Mouse (Mus musculus) CH12.LX (cell line): ENCODE data around the gene Olfr1197. TPM values are rescaled to one million over a fixed set of nuclear protein-coding genes. Genes with fewer than 3 reads are reported as not detected.

Experiments
- DNase-seq: peaks from one replicate; pipeline ENCODE4 v3.0.0-alpha.2; 2013; ENCODE audit errors: extremely low read depth
- H3K27ac ChIP-seq: 2 replicates; pipeline ENCODE4 v1.5.1; 2012; ENCODE audit warnings: low read depth, mild to moderate bottlenecking, control low read depth, moderate library complexity; ENCODE audit not compliant: insufficient read depth
- H3K27me3 ChIP-seq: replicated peaks from 2 replicates; pipeline ENCODE3; 2012; ENCODE audit warnings: inconsistent platforms
- H3K36me3 ChIP-seq, 2 experiments: replicated peaks in 1 of 2; 2 replicates each; pipeline versions ENCODE3 to v1.6.1; 2012; ENCODE audit warnings: inconsistent platforms in 1 of 2, low read length in 1 of 2, mild to moderate bottlenecking in 1 of 2, mixed read lengths in 1 of 2, moderate library complexity in 1 of 2; ENCODE audit not compliant: control insufficient read depth in 1 of 2, insufficient read depth in 1 of 2
- H3K4me1 ChIP-seq, 2 experiments: 2 replicates each; pipeline ENCODE4 v1.6.1; 2012; ENCODE audit warnings: inconsistent platforms in 1 of 2, moderate library complexity in 1 of 2; ENCODE audit not compliant: insufficient read depth in 2 of 2, control insufficient read depth in 1 of 2
- H3K4me2 ChIP-seq: 2 replicates; pipeline ENCODE4 v1.6.1; 2012; ENCODE audit warnings: low read depth, mild to moderate bottlenecking, control low read depth; ENCODE audit not compliant: poor library complexity, insufficient read depth, severe bottlenecking
- H3K4me3 ChIP-seq, 3 experiments: fragments of 150-350 bp in 1 of 3; sonication (generic) in 1 of 3; replicated peaks in 1 of 3; 2 replicates each; pipeline versions ENCODE3 to v1.5.1; 2011 to 2012; ENCODE audit warnings: low read depth in 2 of 3, low read length in 2 of 3, mild to moderate bottlenecking in 2 of 3, moderate library complexity in 2 of 3, control low read depth in 1 of 3, improper control_type of control experiment in 1 of 3, inconsistent platforms in 1 of 3, mixed read lengths in 1 of 3; ENCODE audit not compliant: poor library complexity in 1 of 3
- H3K79me2 ChIP-seq: replicated peaks from 2 replicates; pipeline ENCODE4 v1.6.1; 2012; ENCODE audit warnings: mild to moderate bottlenecking, moderate library complexity; ENCODE audit not compliant: control insufficient read depth, poor library complexity, insufficient read depth, severe bottlenecking; ENCODE audit errors: extremely low read depth
- H3K9ac ChIP-seq: 2 replicates; pipeline ENCODE4 v1.6.1; 2012; ENCODE audit warnings: low read depth, mild to moderate bottlenecking, control low read depth, moderate library complexity; ENCODE audit not compliant: insufficient read depth
- H3K9me3 ChIP-seq: replicated peaks from 2 replicates; pipeline ENCODE3; 2012; ENCODE audit warnings: low read length, inconsistent platforms, mixed read lengths
- BHLHE40 ChIP-seq: IDR thresholded peaks from 2 replicates; pipeline ENCODE4 v1.6.1; 2011; ENCODE audit warnings: mild to moderate bottlenecking, low read depth, low read length, improper control_type of control experiment
- CHD2 ChIP-seq: IDR thresholded peaks from 2 replicates; pipeline ENCODE4 v1.6.1; 2011; ENCODE audit warnings: low read length, improper control_type of control experiment
- CTCF ChIP-seq, 2 experiments: IDR thresholded peaks in 1 of 2; conservative IDR thresholded peaks in 1 of 2; 2 replicates each; pipeline ENCODE4 v1.5.1; 2011 to 2012; ENCODE audit warnings: low read depth in 2 of 2, low read length in 2 of 2, improper control_type of control experiment in 1 of 2, inconsistent platforms in 1 of 2, mild to moderate bottlenecking in 1 of 2, moderate library complexity in 1 of 2
- E2F4 ChIP-seq: IDR thresholded peaks from 2 replicates; pipeline ENCODE4 v1.6.1; 2011; ENCODE audit warnings: low read depth, low read length, improper control_type of control experiment; ENCODE audit not compliant: insufficient replicate concordance
- ELF1 ChIP-seq: IDR thresholded peaks from 2 replicates; pipeline ENCODE4 v1.6.1; 2014; ENCODE audit warnings: low read depth, mild to moderate bottlenecking, inconsistent platforms, low read length, improper control_type of control experiment
- ETS1 ChIP-seq: conservative IDR thresholded peaks from 2 replicates; pipeline ENCODE4 v1.6.1; 2012; ENCODE audit warnings: low read depth, mild to moderate bottlenecking, inconsistent platforms, low read length, improper control_type of control experiment, moderate library complexity
- HCFC1 ChIP-seq: IDR thresholded peaks from 2 replicates; pipeline ENCODE4 v1.6.1; 2012; ENCODE audit warnings: low read depth, mild to moderate bottlenecking, inconsistent platforms, low read length, improper control_type of control experiment
- IRF4 ChIP-seq: IDR thresholded peaks from 2 replicates; pipeline ENCODE4 v1.6.1; 2014; ENCODE audit warnings: low read depth, mild to moderate bottlenecking, inconsistent platforms, low read length, improper control_type of control experiment
- JUND ChIP-seq: conservative IDR thresholded peaks from 2 replicates; pipeline ENCODE4 v1.6.1; 2011; ENCODE audit warnings: low read depth, low read length, improper control_type of control experiment
- KAT2A ChIP-seq: IDR thresholded peaks from 2 replicates; pipeline ENCODE4 v1.6.1; 2012; ENCODE audit warnings: low read length, improper control_type of control experiment, inconsistent platforms; ENCODE audit not compliant: insufficient replicate concordance
- MAZ ChIP-seq: IDR thresholded peaks from 2 replicates; pipeline ENCODE4 v1.6.1; 2012; ENCODE audit warnings: low read depth, mild to moderate bottlenecking, inconsistent platforms, low read length, improper control_type of control experiment, moderate library complexity
- NELFE ChIP-seq: IDR thresholded peaks from 2 replicates; pipeline ENCODE4 v1.6.1; 2011; ENCODE audit warnings: low read depth, low read length, improper control_type of control experiment
- NRF1 ChIP-seq: IDR thresholded peaks from 2 replicates; pipeline ENCODE4 v1.6.1; 2014; ENCODE audit warnings: low read depth, mild to moderate bottlenecking, inconsistent platforms, low read length, improper control_type of control experiment, moderate library complexity
- PAX5 ChIP-seq: IDR thresholded peaks from 2 replicates; pipeline ENCODE4 v1.6.1; 2012; ENCODE audit warnings: low read length, inconsistent platforms, mixed read lengths
- RAD21 ChIP-seq: IDR thresholded peaks from 2 replicates; pipeline ENCODE4 v1.6.1; 2011; ENCODE audit warnings: low read depth, mild to moderate bottlenecking, low read length, improper control_type of control experiment, moderate library complexity
- RCOR1 ChIP-seq: conservative IDR thresholded peaks from 2 replicates; pipeline ENCODE4 v1.6.1; 2012; ENCODE audit warnings: low read depth, mild to moderate bottlenecking, inconsistent platforms, low read length, improper control_type of control experiment
- SIN3A ChIP-seq: IDR thresholded peaks from 2 replicates; pipeline ENCODE4 v1.6.1; 2012; ENCODE audit warnings: low read length, improper control_type of control experiment, inconsistent platforms
- SMC3 ChIP-seq: IDR thresholded peaks from 2 replicates; pipeline ENCODE4 v1.6.1; 2011; ENCODE audit warnings: low read depth, low read length, improper control_type of control experiment
- TBP ChIP-seq: conservative IDR thresholded peaks from 2 replicates; pipeline ENCODE4 v1.6.1; 2011; ENCODE audit warnings: low read depth, low read length, improper control_type of control experiment
- TCF12 ChIP-seq: IDR thresholded peaks from 2 replicates; pipeline ENCODE4 v1.6.1; 2014; ENCODE audit warnings: low read depth, mild to moderate bottlenecking, inconsistent platforms, low read length, improper control_type of control experiment
- USF1 ChIP-seq: IDR thresholded peaks from 2 replicates; pipeline ENCODE4 v1.6.1; 2014; ENCODE audit warnings: low read depth, mild to moderate bottlenecking, inconsistent platforms, low read length, improper control_type of control experiment
- ZC3H11A ChIP-seq: IDR thresholded peaks from 2 replicates; pipeline ENCODE4 v1.6.1; 2012; ENCODE audit warnings: low read depth, mild to moderate bottlenecking, inconsistent platforms, low read length, improper control_type of control experiment
- ZMIZ1 ChIP-seq: IDR thresholded peaks from 2 replicates; pipeline ENCODE4 v1.6.1; 2012; ENCODE audit warnings: low read depth, mild to moderate bottlenecking, inconsistent platforms, low read length, improper control_type of control experiment
- ZNF384 ChIP-seq: IDR thresholded peaks from 2 replicates; pipeline ENCODE4 v1.6.1; 2012; ENCODE audit warnings: low read depth, low read length, improper control_type of control experiment, inconsistent platforms
- dilution Hi-C: fragments of 300-500 bp; cut with MboI; formaldehyde crosslinking; loops from 2 replicates; pipeline ENCODE4 v1.14.3; 2020; ENCODE audit warnings: low sequenced_read_pairs; ENCODE audit not compliant: extremely low pct_unique_long_range_greater_than_20kb, extremely low pct_ligation_motif_present
- in situ Hi-C: fragments of 300-500 bp; cut with MboI; formaldehyde crosslinking; loops from 3 replicates; pipeline ENCODE4 v1.14.3; 2019; ENCODE audit warnings: low sequenced_read_pairs, low pct_ligation_motif_present, low pct_unique_long_range_greater_than_20kb, mixed read lengths
- polyA plus RNA-seq: library from polyadenylated mRNA; unstranded; fragments of >175 nt; gene quantifications from 2 replicates; pipeline ENCODE4 v1.2.1, GENCODE M21; 2012; ENCODE audit warnings: low read depth; ENCODE audit not compliant: insufficient read length
- total RNA-seq, 2 experiments: library from RNA; depleted of rRNA; stranded (reverse); fragments of 300-350 nt in 1 of 2; fragments of >200 nt in 1 of 2; gene quantifications; 2 replicates each; pipeline ENCODE4 v1.2.3; 2012 to 2014

Olfr1197 gene
- total RNA-seq (2012; rRNA removed) (not detected in 2 replicates), total RNA-seq (2014; rRNA removed) (not detected in 2 replicates), polyA plus RNA-seq (not detected in 2 replicates)

DNA sequence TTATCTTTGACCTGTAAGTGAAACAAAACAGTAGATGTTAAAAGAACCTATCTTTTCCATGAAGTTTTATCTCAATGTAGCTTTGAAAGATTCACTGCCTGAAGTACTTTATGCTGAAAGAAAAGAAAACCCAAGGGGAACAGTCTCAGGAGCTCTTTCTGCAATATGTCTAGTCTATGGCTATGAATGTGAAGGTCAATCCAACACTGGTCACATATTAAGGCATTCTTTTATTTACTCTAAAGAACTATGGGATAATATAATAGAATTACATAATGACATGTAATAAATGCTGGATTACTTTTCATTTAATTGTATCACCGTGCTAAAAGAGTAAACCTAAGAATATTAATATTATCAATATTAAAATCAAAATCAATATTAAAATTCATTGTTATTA, at the start of gene Olfr1197:
Gene Olfr1197, minus strand, starts transcription at position 101 of the 400 bp plus-strand sequence.
- H3K4me1 ChIP-seq: no peaks in the 10 kb centered on the region
- H3K27me3 ChIP-seq: no peaks in the 10 kb centered on the region
- DNase-seq: no peak
- H3K9ac ChIP-seq: no peak within 1 kb of the TSS
- dilution Hi-C loops: no loop called here
- in situ Hi-C loops: no loop called here
- H3K4me3 ChIP-seq: no peak within 1 kb of the TSS
- no peak within 1 kb of the TSS for H3K4me2 ChIP-seq
- TF ChIP-seq TBP (no peak), ZNF384 (no peak), CTCF (conservative IDR thresholded peaks at IDR 0.05 in 1 of 2, IDR thresholded peaks at IDR 0.05 in 1 of 2; ENCODE audit: low read depth in 2 of 2, low read length in 2 of 2) (no peak), SIN3A (no peak)
- no peak within 1 kb of the TSS for H3K27ac ChIP-seq
- no peaks in the 10 kb centered on the region for H3K79me2 ChIP-seq
- H3K9me3 ChIP-seq: peaks cover 4% of the 10 kb centered on the region
- H3K36me3 ChIP-seq: no peaks in the 10 kb centered on the region

DNA sequence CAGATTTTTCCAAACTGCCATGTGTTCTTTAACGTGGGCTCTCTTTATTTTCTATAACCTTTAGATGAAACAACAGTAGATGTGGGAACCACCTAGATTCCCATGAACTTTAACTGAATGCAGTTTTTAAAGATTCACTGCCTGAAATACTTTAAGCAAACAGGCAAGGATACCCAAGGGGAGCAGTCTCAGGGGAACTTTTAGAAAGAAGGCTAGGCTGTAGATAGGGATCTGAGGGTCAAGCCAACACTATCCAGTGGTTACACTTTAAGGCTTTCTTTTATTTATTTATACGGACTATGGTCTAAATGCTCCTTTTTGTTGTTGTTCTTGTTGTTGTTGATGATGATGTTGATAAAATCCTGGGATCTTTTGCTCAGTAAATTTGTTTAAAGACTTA, 38.2 kb upstream of the Olfr1197 start, which contains the start of gene Olfr1200:
Gene Olfr1200, minus strand, starts transcription at position 101 of the 400 bp plus-strand sequence.
- dilution Hi-C loops (no loop called here), in situ Hi-C loops (no loop called here)
- Histone ChIP-seq H3K27ac (no peak within 1 kb of the TSS), H3K79me2 (no peaks in the 10 kb centered on the region), H3K36me3 (no peaks in the 10 kb centered on the region), H3K4me2 (no peak within 1 kb of the TSS), H3K9me3 (peaks cover 12% of the 10 kb centered on the region), H3K4me1 (no peaks in the 10 kb centered on the region), H3K4me3 (no peak within 1 kb of the TSS), H3K27me3 (no peaks in the 10 kb centered on the region), H3K9ac (no peak within 1 kb of the TSS)
- TF ChIP-seq RCOR1: no peak
- no peak for TF ChIP-seq E2F4
- TF ChIP-seq RAD21: no peak
- no peak for TF ChIP-seq TCF12
- TF ChIP-seq NRF1: no peak
- TF ChIP-seq ETS1: no peak
- TF ChIP-seq KAT2A: no peak
- no peak for TF ChIP-seq PAX5
- no peak for TF ChIP-seq ZNF384
- no peak for TF ChIP-seq NELFE
- no peak for TF ChIP-seq JUND
- DNase-seq: no peak

DNA sequence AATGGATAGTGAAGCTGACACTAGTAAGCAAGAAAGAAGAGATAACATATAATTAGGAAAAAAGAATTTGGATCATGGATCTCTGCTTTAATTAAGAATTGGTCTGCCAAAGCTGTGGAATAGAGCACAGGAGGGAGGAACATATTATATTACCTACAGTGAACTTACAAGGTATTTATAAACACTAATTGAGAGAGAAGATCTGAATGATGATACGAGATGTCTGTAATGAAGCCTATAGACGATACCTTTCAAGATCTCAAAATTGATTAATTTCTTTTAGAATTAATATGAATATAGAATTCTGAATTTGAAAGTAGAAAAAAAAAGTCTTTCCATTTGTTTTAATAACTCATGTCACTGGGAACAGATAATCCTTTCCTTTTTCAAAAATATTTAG, 28.2 kb upstream of the Olfr1197 start, which contains the start of gene Olfr1199:
Gene Olfr1199, minus strand, starts transcription at position 101 of the 400 bp plus-strand sequence.
- H3K79me2 ChIP-seq: no peaks in the 10 kb centered on the region
- H3K4me1 ChIP-seq: no peaks in the 10 kb centered on the region
- no peak within 1 kb of the TSS for H3K4me3 ChIP-seq
- in situ Hi-C loops (no loop called here), dilution Hi-C loops (no loop called here)
- no peaks in the 10 kb centered on the region for H3K36me3 ChIP-seq
- H3K4me2 ChIP-seq: no peak within 1 kb of the TSS
- no peaks in the 10 kb centered on the region for H3K27me3 ChIP-seq
- no peak for DNase-seq
- no peak within 1 kb of the TSS for H3K27ac ChIP-seq
- no peak within 1 kb of the TSS for H3K9ac ChIP-seq
- H3K9me3 ChIP-seq: peaks cover 14% of the 10 kb centered on the region
- TF ChIP-seq HCFC1 (no peak), USF1 (no peak), BHLHE40 (no peak), MAZ (no peak), RAD21 (no peak), IRF4 (no peak), SMC3 (no peak), TBP (no peak), NELFE (no peak), ZMIZ1 (no peak), ELF1 (no peak), CHD2 (no peak), ZNF384 (no peak), ETS1 (no peak), PAX5 (no peak), ZC3H11A (no peak), E2F4 (no peak)
